Mouse (Mus musculus) adrenal gland, adult 8-10 months (tissue): ENCODE data around the gene Zc3hc1. TPM values are rescaled to one million over a fixed set of nuclear protein-coding genes. Genes with fewer than 3 reads are reported as not detected.
"Not testable (repeated sequence)": the region's sequence is repeated elsewhere in the genome, so short reads cannot be mapped to it uniquely, and the experiment has no call there.

Experiments
- DNase-seq: peaks from one replicate; pipeline ENCODE4 v3.0.0; 2022
- total RNA-seq, 4 experiments: library from RNA; stranded (reverse); gene quantifications; 2 replicates each; pipeline ENCODE4 v1.2.4; 2022

Gene Zc3hc1
- total RNA-seq = 10 to 100 TPM; 22.0 to 23.9 (median 22.7) TPM

GRCm38 (mm10) chr6:30390714-30391697 is at the start of gene Zc3hc1:
Gene Zc3hc1 (minus strand): TSS chr6:30391028.
- peak; percentile 54 for DNase-seq

- DNase-seq = no peak
Measured at GRCm38 (mm10) chr6:30439576-30439975, 48.7 kb upstream of the Zc3hc1 start.

DNA sequence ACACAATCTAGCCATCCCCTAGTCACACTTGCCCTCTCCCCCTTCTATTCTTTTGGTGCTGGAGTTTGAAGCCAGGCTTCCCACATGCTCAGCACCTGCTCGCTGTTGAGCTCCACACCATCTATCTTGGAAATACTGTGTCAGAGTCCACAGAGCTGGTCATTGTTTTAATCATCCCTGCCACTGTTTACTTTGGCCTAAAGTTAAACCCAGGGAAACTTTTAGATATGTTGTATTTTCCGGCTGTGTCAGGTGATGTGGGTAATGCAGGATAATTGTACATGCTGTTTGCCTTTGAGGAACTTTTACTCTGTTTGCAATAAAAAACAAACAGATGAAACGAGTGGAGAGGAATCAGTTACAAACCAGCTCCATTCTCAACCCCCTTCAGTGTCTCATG is 46.2 kb upstream of the Zc3hc1 start:
- no peak for DNase-seq

DNA sequence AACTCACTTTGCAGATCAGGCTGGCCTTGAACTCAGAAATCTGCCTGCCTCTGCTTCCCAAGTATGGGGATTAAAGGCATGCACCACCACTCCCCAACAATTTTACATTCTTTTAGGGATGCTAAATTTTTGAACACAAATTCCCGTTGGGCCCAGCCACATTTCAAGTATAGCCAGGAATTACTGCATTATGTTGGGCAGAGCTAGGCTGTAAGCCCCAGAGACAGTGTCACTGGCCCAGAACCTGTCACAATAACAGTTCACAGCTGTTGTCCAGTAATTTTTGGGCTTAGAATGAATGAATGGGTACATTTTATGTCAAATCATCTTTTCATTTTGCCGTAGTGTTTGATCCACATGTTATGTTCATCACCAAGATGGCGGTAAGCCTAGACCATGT is 45.6 kb upstream of the Zc3hc1 start:
- DNase-seq = no peak

GRCm38 (mm10) chr6:30432461-30433192 is 41.8 kb upstream of the Zc3hc1 start:
- no peak for DNase-seq

GRCm38 (mm10) chr6:30416801-30417200 is 26.0 kb upstream of the Zc3hc1 start:
- DNase-seq = no peak

GRCm38 (mm10) chr6:30416126-30416525 is 25.3 kb upstream of the Zc3hc1 start:
- DNase-seq = no peak

GRCm38 (mm10) chr6:30411311-30411710 is 20.5 kb upstream of the Zc3hc1 start:
- no peak for DNase-seq

DNA sequence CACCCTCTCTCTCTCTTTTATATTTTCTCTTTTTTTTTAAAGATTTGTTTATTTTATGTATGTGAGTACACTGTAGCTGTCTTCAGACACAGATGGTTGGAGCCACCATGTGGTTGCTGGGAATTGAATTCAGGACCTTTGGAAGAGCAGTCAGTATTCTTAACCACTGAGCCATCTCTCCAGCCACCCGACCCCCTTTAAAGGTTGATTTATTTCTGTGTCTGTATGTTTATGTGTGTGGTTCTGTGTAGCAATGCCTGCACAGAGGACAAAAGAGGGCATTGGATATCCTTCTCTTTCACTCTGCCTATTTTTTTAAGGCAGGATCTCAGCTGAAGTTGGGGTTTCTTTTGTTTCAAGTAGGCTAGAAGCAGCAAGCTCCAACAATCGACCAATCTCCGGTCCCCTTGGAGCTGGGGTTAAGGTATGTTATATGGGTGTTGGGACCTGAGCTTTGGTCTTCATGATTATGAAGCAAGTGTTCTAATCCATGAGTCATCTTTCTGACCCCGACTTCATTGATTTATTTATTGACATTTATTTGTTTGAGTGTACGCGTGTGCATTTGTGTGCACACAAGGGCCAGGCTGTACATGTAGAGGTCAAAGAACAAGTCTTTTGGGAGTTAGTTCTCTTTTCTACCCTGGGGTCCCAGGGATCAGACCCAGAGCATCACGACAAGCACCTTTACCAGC is 18.7 kb upstream of the Zc3hc1 start:
- no peak for DNase-seq

- DNase-seq = no peak
Measured at GRCm38 (mm10) chr6:30408276-30408675, 17.4 kb upstream of the Zc3hc1 start.

- DNase-seq = no peak
Measured at GRCm38 (mm10) chr6:30404671-30405070, 13.8 kb upstream of the Zc3hc1 start.

- peak; percentile 46 for DNase-seq
Measured at GRCm38 (mm10) chr6:30403465-30403864, 12.6 kb upstream of the Zc3hc1 start.

DNA sequence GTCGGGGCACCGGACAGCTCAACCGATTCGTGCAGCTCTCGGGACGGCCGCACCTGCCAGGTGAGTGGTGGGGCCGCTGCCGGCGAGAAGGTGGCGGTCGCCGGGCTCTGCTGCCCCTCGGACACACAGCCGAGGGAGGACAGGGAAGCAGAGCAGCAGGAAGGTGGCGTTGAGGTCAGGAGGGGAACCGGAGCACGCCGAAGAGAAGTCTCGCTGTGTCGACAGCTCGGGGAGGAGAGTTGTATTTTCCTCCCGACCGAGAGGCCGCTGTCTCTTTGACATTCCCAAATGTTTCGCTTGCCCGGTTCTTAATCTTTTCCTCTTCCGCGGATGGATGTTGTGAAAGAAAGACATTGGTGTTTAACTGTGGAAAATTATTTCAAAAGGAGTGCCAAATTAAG is 11.3 kb upstream of the Zc3hc1 start:
- DNase-seq = no peak

DNA sequence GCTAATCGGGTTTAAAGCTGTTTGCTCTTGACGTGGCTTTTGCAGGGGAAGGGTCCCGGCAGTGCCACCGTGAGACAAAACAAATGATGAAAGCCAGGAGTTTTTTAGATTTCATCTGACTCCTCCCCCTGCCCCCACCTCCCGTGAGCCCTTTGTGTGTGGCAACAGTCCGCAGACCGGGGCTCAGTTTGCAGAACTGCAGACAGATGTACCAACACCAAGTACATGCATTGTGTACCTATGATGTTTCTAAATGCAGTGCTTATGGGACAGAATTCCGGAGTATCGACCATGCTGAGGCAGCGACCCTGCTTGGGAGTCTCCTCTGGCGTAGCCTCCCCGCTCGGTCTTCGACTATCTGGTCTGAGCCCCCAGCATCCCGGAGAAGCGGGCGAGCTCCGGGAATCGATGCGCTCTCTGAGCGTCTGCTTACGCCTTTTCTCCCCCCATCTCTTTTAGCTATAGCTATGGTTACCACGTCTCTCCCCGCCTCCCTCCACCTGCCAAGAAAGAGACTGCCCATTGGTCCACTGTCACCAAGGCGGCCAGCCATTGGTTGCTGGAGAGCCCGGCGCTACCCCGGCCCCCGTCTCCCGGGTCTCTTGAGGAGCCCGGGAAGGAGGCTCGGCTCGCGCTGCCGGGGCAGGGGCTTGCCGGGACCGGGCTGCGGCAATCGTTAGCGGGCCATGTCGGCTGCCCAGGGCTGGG is 10.6 kb upstream of the Zc3hc1 start, which contains the start of gene Klhdc10:
Gene Klhdc10 (plus strand): TSS at position 561 of the 708 bp plus-strand sequence.
- peak; percentile 99 for DNase-seq

GRCm38 (mm10) chr6:30400716-30401115 is 9.9 kb upstream of the Zc3hc1 start:
- no peak for DNase-seq

- no peak for DNase-seq
Measured at GRCm38 (mm10) chr6:30400146-30400545, 9.3 kb upstream of the Zc3hc1 start.

GRCm38 (mm10) chr6:30391996-30392395 is 1.2 kb upstream of the Zc3hc1 start:
- no peak for DNase-seq

GRCm38 (mm10) chr6:30390271-30390670 is 557 bp downstream of the Zc3hc1 start:
- DNase-seq = not testable (repeated sequence)

GRCm38 (mm10) chr6:30381116-30381515 is 9.7 kb downstream of the Zc3hc1 start:
- no peak for DNase-seq

DNA sequence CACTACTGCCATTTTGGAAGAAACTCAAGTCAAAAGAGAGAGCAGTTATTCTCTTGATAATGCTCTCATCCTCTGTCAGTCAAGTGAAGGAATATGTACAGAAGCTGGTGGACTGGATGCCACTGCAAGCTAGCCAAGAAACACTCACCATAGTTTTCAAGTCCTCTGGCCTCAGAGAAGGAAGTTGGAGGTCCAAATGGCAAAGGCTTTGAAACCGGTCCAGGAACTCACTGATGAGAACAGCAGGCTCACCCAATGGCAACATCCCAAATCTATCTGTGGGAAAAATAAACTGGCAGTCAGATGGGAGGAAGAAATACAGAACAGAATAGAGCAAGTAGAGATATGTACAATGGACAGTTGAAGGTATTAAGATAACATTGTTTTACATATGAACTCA is 15.0 kb downstream of the Zc3hc1 start:
- no peak for DNase-seq

DNA sequence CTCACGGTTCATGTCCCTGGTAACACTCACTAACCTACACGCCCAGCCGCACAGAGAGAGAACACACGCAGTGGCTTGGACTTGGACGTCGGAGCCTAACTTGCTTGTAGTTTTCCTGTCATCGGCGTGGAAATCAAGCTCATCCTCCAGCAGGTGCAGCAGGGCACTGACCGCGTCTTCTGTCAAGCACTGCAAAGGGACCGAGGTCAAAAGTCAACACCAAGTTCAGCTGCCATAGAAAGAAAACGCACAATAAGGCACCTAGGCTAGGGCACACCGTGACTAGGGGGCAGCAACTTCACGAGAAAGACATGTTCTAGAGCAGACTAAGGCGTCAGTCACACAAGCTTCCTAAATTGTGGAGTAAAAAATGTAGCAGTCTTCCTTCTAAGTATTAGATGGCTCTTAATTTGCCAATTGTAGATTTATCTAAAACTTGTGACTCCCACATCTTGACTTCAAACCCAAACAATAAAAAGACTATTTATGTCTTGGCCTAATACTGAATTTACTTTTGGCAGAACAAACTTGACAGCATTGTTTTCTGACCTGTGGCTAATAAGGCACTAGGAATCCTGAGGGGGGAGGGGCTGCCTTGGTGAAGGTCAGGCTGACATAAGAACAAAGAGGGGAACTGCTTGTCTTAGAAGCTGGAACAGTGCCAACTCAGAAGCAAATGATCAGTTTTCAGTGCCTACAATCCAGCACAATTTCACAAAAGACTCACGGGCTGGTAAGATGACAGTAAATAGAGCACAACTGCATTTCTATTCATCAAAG is 15.9 kb downstream of the Zc3hc1 start:
- DNase-seq = peak; percentile 49
